Mouse (Mus musculus): Measurements from ENCODE around the gene Rtl5.

GRCm38 (mm10) chrX:102064062-102064461, 7.0 kb downstream of the Rtl5 start:
- no peak for TF ChIP-seq POLR2A (IDR thresholded peaks at IDR 0.05; ENCODE audit: borderline replicate concordance, low read depth, low read length)
- no peak for TF ChIP-seq CTCF (IDR thresholded peaks at IDR 0.05; ENCODE audit: low read depth, low read length)

Data from bone marrow macrophage, adult 2 months (primary cell).